Mouse (Mus musculus) brain, embryonic 14.5 days (tissue): ENCODE measurements around the gene Acoxl.

Experiments used
- CTCF ChIP-seq: fragments of 200-500 bp; IDR thresholded peaks from 2 replicates; pipeline ENCODE4 v1.5.1; 2012; ENCODE audit warnings: inconsistent platforms, mild to moderate bottlenecking, moderate library complexity, borderline replicate concordance; ENCODE audit not compliant: insufficient read depth, insufficient read length; ENCODE audit errors: extremely low read depth
- POLR2A ChIP-seq: fragments of 200-500 bp; IDR thresholded peaks from 2 replicates; pipeline ENCODE4 v1.6.1; 2012; ENCODE audit warnings: mild to moderate bottlenecking, inconsistent platforms, borderline replicate concordance; ENCODE audit not compliant: poor library complexity, insufficient read depth, insufficient read length, severe bottlenecking; ENCODE audit errors: extremely low read depth

DNA sequence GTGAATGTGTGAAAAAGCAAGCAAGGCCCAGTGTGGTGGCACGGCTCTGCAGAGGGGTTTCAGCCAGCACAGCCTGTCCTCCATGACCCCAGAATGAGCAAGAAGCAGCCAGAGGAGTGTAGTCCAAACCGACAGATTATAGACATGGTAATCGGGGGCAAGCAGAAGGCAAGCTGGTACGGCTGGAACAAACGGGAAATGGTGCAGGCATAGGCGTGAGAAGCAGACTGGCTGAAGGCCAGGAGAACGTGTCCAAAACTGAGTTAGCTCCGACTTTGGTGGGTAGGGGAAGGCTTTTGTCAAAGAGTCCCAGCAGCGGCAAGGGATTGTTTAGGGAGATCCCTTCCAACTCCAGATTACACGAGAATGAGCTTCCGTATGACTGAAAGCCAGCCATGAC, 331.3 kb downstream of the Acoxl start:
- no peak for TF ChIP-seq CTCF
- no peak for TF ChIP-seq POLR2A
